27 mouse cellular contexts compared by ENCODE assay signal in genomic region chr1:39765854-39766493, GRCm38 (mm10). TPM values are rescaled to one million over a fixed set of nuclear protein-coding genes. Genes with fewer than 3 reads are reported as not detected.
DNase-seq lines count a peak whose midpoint lies in the region; ATAC-seq and TF ChIP-seq lines count a peak whose summit lies in the region.
"Had no signal": no experiment of that assay in that cellular context is flagged by ENCODE, and none has a peak within 500 bp of the region (broad histone marks: within the 10 kb centered on the region; RNA-seq: fewer than 3 reads in every experiment).

No protein-coding gene starts in this region.

- TF ChIP-seq CTCF in heart, postnatal 0 days (IDR thresholded peaks at IDR 0.05; ENCODE audit: low read depth) = peak; percentile 32
- no peak for TF ChIP-seq CTCF in lung, adult 2 months (IDR thresholded peaks at IDR 0.05; ENCODE audit: insufficient read depth, low read length)

- 47% methylated on average over 7 of the region's 7 CpGs for WGBS in heart, postnatal 0 days
- WGBS in lung, embryonic 16.5 days = 63% methylated on average over 7 of the region's 7 CpGs
- WGBS in lung, adult 2 months = 50% methylated on average over 7 of the region's 7 CpGs
- WGBS in stomach, embryonic 16.5 days = 58% methylated on average over 7 of the region's 7 CpGs

- H3K4me1 ChIP-seq in heart, postnatal 0 days (ENCODE audit: control insufficient read depth, insufficient read depth) = peaks cover 15% of the 10 kb centered on the region; the same call in 1 of the 2 replicates
- peaks cover 22% of the 10 kb centered on the region for H3K4me1 ChIP-seq in lung, embryonic 16.5 days (replicated peaks; ENCODE audit: control insufficient read depth, insufficient read depth, low read length)
- peaks cover 7% of the 10 kb centered on the region for H3K4me1 ChIP-seq in lung, adult 2 months (ENCODE audit: control insufficient read depth, insufficient read depth, low read length)
- H3K4me1 ChIP-seq in stomach, embryonic 16.5 days (ENCODE audit: control insufficient read depth, insufficient read depth, low read length) = peaks cover 13% of the 10 kb centered on the region

- no peak overlapping the region for H3K27ac ChIP-seq in heart, postnatal 0 days (ENCODE audit: low read depth)
- peak overlapping the region; percentile 7; the same call in 1 of the 2 replicates for H3K27ac ChIP-seq in lung, embryonic 16.5 days (ENCODE audit: low read length)
- H3K27ac ChIP-seq in stomach, embryonic 16.5 days (ENCODE audit: low read length) = 0 out of 2 replicates have a peak overlapping the region, but pooled peaks have one; percentile 7
- H3K27ac ChIP-seq: forebrain, embryonic 12.5 days; hindbrain, embryonic 15.5 days; limb, embryonic 13.5 days; midbrain, embryonic 10.5 days; neural tube, embryonic 13.5 days had no signal

- H3K27me3 ChIP-seq in heart, postnatal 0 days (ENCODE audit: control insufficient read depth, insufficient read depth, low read length) = no peaks in the 10 kb centered on the region
- no peaks in the 10 kb centered on the region for H3K27me3 ChIP-seq in lung, embryonic 16.5 days (ENCODE audit: control insufficient read depth, insufficient read depth, low read depth, low read length)
- H3K27me3 ChIP-seq in stomach, embryonic 16.5 days (ENCODE audit: control insufficient read depth, insufficient read depth, low read length) = no peaks in the 10 kb centered on the region
- H3K27me3 ChIP-seq: forebrain, embryonic 12.5 days; hindbrain, embryonic 15.5 days; limb, embryonic 13.5 days; lung, embryonic 15.5 days; neural tube, embryonic 13.5 days had no signal

- H3K4me3 ChIP-seq in heart, postnatal 0 days (ENCODE audit: low read depth, low read length) = no peak overlapping the region
- H3K4me3 ChIP-seq in lung, embryonic 16.5 days (ENCODE audit: low read length) = no peak overlapping the region
- H3K4me3 ChIP-seq in lung, adult 2 months (replicated peaks; ENCODE audit: extremely low read depth, low read depth, low read length) = no peak overlapping the region
- H3K4me3 ChIP-seq in stomach, embryonic 16.5 days (replicated peaks; ENCODE audit: low read length) = no peak overlapping the region
- H3K4me3 ChIP-seq: forebrain, embryonic 12.5 days; hindbrain, embryonic 15.5 days; limb, embryonic 13.5 days; lung, embryonic 15.5 days; midbrain, embryonic 10.5 days; neural tube, embryonic 13.5 days had no signal

- no peak overlapping the region for H3K9ac ChIP-seq in heart, postnatal 0 days (replicated peaks; ENCODE audit: low read depth, low read length)
- H3K9ac ChIP-seq in lung, embryonic 16.5 days (ENCODE audit: low read length) = no peak overlapping the region
- no peak overlapping the region for H3K9ac ChIP-seq in stomach, embryonic 16.5 days (ENCODE audit: low read length)
- H3K9ac ChIP-seq: forebrain, embryonic 12.5 days; hindbrain, embryonic 15.5 days; limb, embryonic 13.5 days; lung, embryonic 15.5 days; neural tube, embryonic 13.5 days had no signal

- DNase-seq in gastrocnemius, postnatal 10 days = peak; percentile 51
- no peak for DNase-seq in gastrocnemius, postnatal 36 days
- peak; percentile 67 for DNase-seq in heart, postnatal 0 days (ENCODE audit: low spot score)
- no peak for DNase-seq in heart, postnatal 36 days
- DNase-seq in lung, adult 2 months = no peak
- DNase-seq in layer of hippocampus, postnatal 25 days (ENCODE audit: extremely low spot score in 1 of 2, low spot score in 1 of 2) = no peak
- DNase-seq: adrenal gland, adult 2 months; cerebellum, postnatal 14 days; embryo, embryonic 11 days; kidney, adult 11 months; kidney, postnatal 14 days; right cerebral cortex, postnatal 14 days; thymus, postnatal 36 days had no signal

- no peaks in the 10 kb centered on the region for H3K36me3 ChIP-seq in heart, postnatal 0 days (replicated peaks; ENCODE audit: control insufficient read depth, insufficient read depth, low read length)
- H3K36me3 ChIP-seq in lung, embryonic 16.5 days (ENCODE audit: control insufficient read depth, insufficient read depth, low read length) = no peaks in the 10 kb centered on the region
- H3K36me3 ChIP-seq in stomach, embryonic 16.5 days (ENCODE audit: control insufficient read depth, insufficient read depth, low read length) = no peaks in the 10 kb centered on the region
- H3K36me3 ChIP-seq: forebrain, embryonic 12.5 days; hindbrain, embryonic 15.5 days; limb, embryonic 13.5 days; lung, embryonic 15.5 days; midbrain, embryonic 10.5 days; neural tube, embryonic 13.5 days had no signal

- intact Hi-C loops in gastrocnemius, postnatal 36 days (cut with DNase I) = no loop called here
- intact Hi-C loops in heart, postnatal 36 days (cut with DNase I) = loop anchor here (10.0 kb wide), 1 partner anchor 151 kb away; no protein-coding TSS in a partner anchor

- H3K4me2 ChIP-seq in heart, postnatal 0 days (ENCODE audit: low read depth, low read length) = no peak overlapping the region
- H3K4me2 ChIP-seq in lung, embryonic 16.5 days (ENCODE audit: low read depth, low read length) = no peak overlapping the region
- H3K4me2 ChIP-seq in stomach, embryonic 16.5 days (ENCODE audit: low read depth, low read length) = no peak overlapping the region
- H3K4me2 ChIP-seq: forebrain, embryonic 12.5 days; hindbrain, embryonic 15.5 days; limb, embryonic 13.5 days; lung, embryonic 15.5 days; neural tube, embryonic 13.5 days had no signal

- TF ChIP-seq EP300 in heart, postnatal 0 days (IDR thresholded peaks at IDR 0.05; ENCODE audit: low read depth) = no peak

- no peaks in the 10 kb centered on the region for H3K9me3 ChIP-seq in heart, postnatal 0 days (replicated peaks; ENCODE audit: control insufficient read depth, low read length)
- H3K9me3 ChIP-seq in lung, embryonic 16.5 days (ENCODE audit: control insufficient read depth, low read length) = 0 out of 2 replicates have a peak, but pooled peaks cover 2% of the 10 kb centered on the region
- no peaks in the 10 kb centered on the region for H3K9me3 ChIP-seq in stomach, embryonic 16.5 days (replicated peaks; ENCODE audit: control insufficient read depth, low read length)
- H3K9me3 ChIP-seq: forebrain, embryonic 12.5 days; hindbrain, embryonic 15.5 days; limb, embryonic 13.5 days; lung, embryonic 15.5 days; midbrain, embryonic 10.5 days; neural tube, embryonic 13.5 days had no signal

- peak; percentile 37; the same call in 1 of the 2 replicates for ATAC-seq in heart, postnatal 0 days (ENCODE audit: insufficient read depth, low read depth)
- ATAC-seq in lung, embryonic 16.5 days (ENCODE audit: low read depth) = no peak
- peak; percentile 37; the same call in 1 of the 2 replicates for ATAC-seq in stomach, embryonic 16.5 days (ENCODE audit: insufficient read depth, low FRiP score)

- no peak for TF ChIP-seq POLR2A in lung, adult 2 months (IDR thresholded peaks at IDR 0.05; ENCODE audit: borderline replicate concordance, extremely low read depth, low read depth, low read length)

RNA-seq across cellular contexts. Expression of gene Gm3646, which starts 39.2 kb away (rescaled TPM):
- 1 to 10 TPM in 1 of 2 experiments, under 1 TPM in 1; 0.95 to 2.3 TPM for total RNA-seq in gastrocnemius, postnatal 10 days (2021)
- total RNA-seq in gastrocnemius, postnatal 36 days (2021) = 1 to 10 TPM; 1.3 to 1.9 TPM
- total RNA-seq in heart, postnatal 0 days (2014; rRNA removed; ENCODE audit: low replicate concordance) = 3.4 and 3.7 TPM in 2 replicates
- polyA plus RNA-seq in heart, postnatal 0 days (2015; fragmentation: Nextera tagmentation; extraction: Ambion mirVana) = 13.8 and 17.4 TPM in 2 replicates
- total RNA-seq in heart, postnatal 36 days (2021) = 1 to 10 TPM; 5.4 to 7.2 TPM
- polyA plus RNA-seq in lung, embryonic 16.5 days (2015; fragmentation: Nextera tagmentation; extraction: Ambion mirVana) = not detected in 2 replicates
- not detected in 2 replicates for polyA plus RNA-seq in lung, adult 2 months (2012; rRNA removed)
- not detected in 2 replicates for polyA plus RNA-seq in stomach, embryonic 16.5 days (2015; fragmentation: Nextera tagmentation; extraction: Ambion mirVana)
- total RNA-seq in layer of hippocampus, postnatal 25 days (2021) = not detected
- total RNA-seq: adrenal gland, adult 2 months; granulocyte monocyte progenitor cell, adult 5-6 weeks; layer of hippocampus, adult 8-10 months; left cerebral cortex, adult 8-10 months; MEL had no signal
- polyA plus RNA-seq: adrenal gland, adult 2 months; forebrain, embryonic 12.5 days; frontal cortex, adult 2 months; hindbrain, embryonic 15.5 days; limb, embryonic 13.5 days; lung, embryonic 15.5 days; midbrain, embryonic 10.5 days; neural tube, embryonic 13.5 days; spleen, adult 2 months had no signal

RNA-seq across cellular contexts. Expression of gene Rfx8, which starts 45.2 kb away (rescaled TPM):
- under 1 TPM; 0.25 to 0.45 TPM for total RNA-seq in gastrocnemius, postnatal 10 days (2021)
- not detected for total RNA-seq in gastrocnemius, postnatal 36 days (2021)
- total RNA-seq in heart, postnatal 0 days (2014; rRNA removed; ENCODE audit: low replicate concordance) = not detected in 2 replicates
- 0.68 and 0.71 TPM in 2 replicates for polyA plus RNA-seq in heart, postnatal 0 days (2015; fragmentation: Nextera tagmentation; extraction: Ambion mirVana)
- under 1 TPM; 0.19 to 0.46 TPM for total RNA-seq in heart, postnatal 36 days (2021)
- 0.40 and 0.58 TPM in 2 replicates for polyA plus RNA-seq in lung, embryonic 16.5 days (2015; fragmentation: Nextera tagmentation; extraction: Ambion mirVana)
- polyA plus RNA-seq in lung, adult 2 months (2012; rRNA removed) = 0.14 and 0.24 TPM in 2 replicates
- polyA plus RNA-seq in stomach, embryonic 16.5 days (2015; fragmentation: Nextera tagmentation; extraction: Ambion mirVana) = 0.19 and 0.26 TPM in 2 replicates
- under 1 TPM; 0.19 to 0.54 TPM for total RNA-seq in layer of hippocampus, postnatal 25 days (2021)
- total RNA-seq: adrenal gland, adult 2 months; granulocyte monocyte progenitor cell, adult 5-6 weeks; MEL had no signal
- polyA plus RNA-seq: forebrain, embryonic 12.5 days had no signal

Comparison
In these comparisons a context has a peak if more than half of its experiments do, and no peak if none do; other contexts are left out.
1. DNase-seq: peak in gastrocnemius, postnatal 10 days (single experiment) and heart, postnatal 0 days (single experiment); none in gastrocnemius, postnatal 36 days (0 of 2), heart, postnatal 36 days (0 of 2), lung, adult 2 months (single experiment) and layer of hippocampus, postnatal 25 days (0 of 2).